Mouse (Mus musculus) limb, embryonic 14.5 days (tissue): ENCODE measurements at regions not wholly inside any gene's neighbourhood (a gene's known extent, or its start where the extent isn't known, plus 50 kb on each side); places are given as distances from the start of the nearest gene placed in this dataset.

Experiments
- ATAC-seq: fragments of 200-750 bp; cut with Nextera tagmentation; 2 replicates; pipeline ENCODE4 v1.8.0; 2017; ENCODE audit warnings: low read depth, moderate number of reproducible peaks, moderate TSS enrichment; ENCODE audit not compliant: low FRiP score
- DNase-seq: peaks from one replicate; pipeline ENCODE4 v3.0.0-alpha.2; 2015; ENCODE audit warnings: low spot score
- H3K27ac ChIP-seq: fragments of 300-500 bp; sonication (generic); replicated peaks from 2 replicates; pipeline ENCODE4 v1.5.1; 2014; ENCODE audit warnings: low read depth, mild to moderate bottlenecking, low read length, moderate library complexity, mixed read lengths
- H3K27me3 ChIP-seq: fragments of 300-500 bp; sonication (generic); 2 replicates; pipeline ENCODE4 v1.6.1; 2014; ENCODE audit warnings: low read length, mixed read lengths; ENCODE audit not compliant: control insufficient read depth, insufficient read depth
- H3K36me3 ChIP-seq: fragments of 300-500 bp; sonication (generic); 2 replicates; pipeline ENCODE4 v1.6.1; 2014; ENCODE audit warnings: mild to moderate bottlenecking, low read length, moderate library complexity, mixed read lengths; ENCODE audit not compliant: control insufficient read depth, insufficient read depth
- H3K4me1 ChIP-seq: fragments of 300-500 bp; sonication (generic); 2 replicates; pipeline ENCODE4 v1.6.1; 2014; ENCODE audit warnings: antibody characterized with exemption, low read length, mixed read lengths; ENCODE audit not compliant: control insufficient read depth, insufficient read depth
- H3K4me2 ChIP-seq: fragments of 300-500 bp; sonication (generic); replicated peaks from 2 replicates; pipeline ENCODE4 v1.6.1; 2014; ENCODE audit warnings: low read depth, mild to moderate bottlenecking, low read length, moderate library complexity; ENCODE audit not compliant: severe bottlenecking
- H3K4me3 ChIP-seq: fragments of 300-500 bp; sonication (generic); replicated peaks from 2 replicates; pipeline ENCODE4 v1.5.1; 2014; ENCODE audit warnings: low read length
- H3K9ac ChIP-seq: fragments of 300-500 bp; sonication (generic); 2 replicates; pipeline ENCODE4 v1.6.1; 2014; ENCODE audit warnings: mild to moderate bottlenecking, low read depth, low read length, moderate library complexity; ENCODE audit not compliant: severe bottlenecking
- H3K9me3 ChIP-seq: fragments of 300-500 bp; sonication (generic); 2 replicates; pipeline ENCODE4 v1.6.1; 2016; ENCODE audit warnings: low read length; ENCODE audit not compliant: control insufficient read depth
- POLR2A ChIP-seq: fragments of 200-500 bp; IDR thresholded peaks from 2 replicates; pipeline ENCODE4 v1.8.0; 2012; ENCODE audit warnings: inconsistent platforms, mild to moderate bottlenecking, moderate library complexity, borderline replicate concordance; ENCODE audit not compliant: insufficient read depth, insufficient read length; ENCODE audit errors: extremely low read depth
- WGBS: fragments of 180-500 bp; shearing (Covaris S2); extraction: QIAGEN DNeasy Blood & Tissue Kit; methylation state at CpG from one replicate; pipeline ENCODE4 v1.1.7; 2014; 5-methylcytosine and 5-hydroxymethylcytosine counted together

- no peak for TF ChIP-seq POLR2A
- ATAC-seq (no peak), DNase-seq (no peak)
- H3K27ac ChIP-seq = no peak overlapping the region
- H3K4me3 ChIP-seq = no peak overlapping the region
- no peaks in the 10 kb centered on the region for H3K4me1 ChIP-seq
- H3K36me3 ChIP-seq = no peaks in the 10 kb centered on the region
- no peaks in the 10 kb centered on the region for H3K9me3 ChIP-seq
- peaks cover 4% of the 10 kb centered on the region; the same call in 1 of the 2 replicates for H3K27me3 ChIP-seq
- H3K9ac ChIP-seq = no peak overlapping the region
- WGBS = 71% methylated on average over 3 of the region's 3 CpGs
- no peak overlapping the region for H3K4me2 ChIP-seq
Measured at GRCm38 (mm10) chr7:36066725-36067124, 263.9 kb upstream of the Zfp507 start.

GRCm38 (mm10) chr7:36061679-36062078 is 258.9 kb upstream of the Zfp507 start:
- no peaks in the 10 kb centered on the region for H3K36me3 ChIP-seq
- ATAC-seq = no peak
- no peaks in the 10 kb centered on the region for H3K27me3 ChIP-seq
- no peak overlapping the region for H3K4me2 ChIP-seq
- H3K9me3 ChIP-seq = no peaks in the 10 kb centered on the region
- 82% methylated on average over 4 of the region's 4 CpGs for WGBS
- TF ChIP-seq POLR2A = no peak
- no peaks in the 10 kb centered on the region for H3K4me1 ChIP-seq
- no peak overlapping the region for H3K4me3 ChIP-seq
- no peak for DNase-seq
- H3K27ac ChIP-seq = no peak overlapping the region
- no peak overlapping the region for H3K9ac ChIP-seq

- Histone ChIP-seq H3K36me3 (no peaks in the 10 kb centered on the region), H3K27me3 (no peaks in the 10 kb centered on the region), H3K9ac (no peak overlapping the region), H3K4me2 (no peak overlapping the region), H3K27ac (no peak overlapping the region), H3K4me1 (no peaks in the 10 kb centered on the region), H3K4me3 (no peak overlapping the region), H3K9me3 (no peaks in the 10 kb centered on the region)
- no peak for TF ChIP-seq POLR2A
- ATAC-seq (no peak), DNase-seq (no peak)
- 44% methylated on average over 4 of the region's 4 CpGs for WGBS
Measured at GRCm38 (mm10) chr7:36060426-36060825, 257.6 kb upstream of the Zfp507 start.

- no peak for DNase-seq
- no peaks in the 10 kb centered on the region for H3K4me1 ChIP-seq
- no peak overlapping the region for H3K4me3 ChIP-seq
- no peak overlapping the region for H3K27ac ChIP-seq
- no peaks in the 10 kb centered on the region for H3K9me3 ChIP-seq
- 84% methylated on average over 8 of the region's 8 CpGs for WGBS
- TF ChIP-seq POLR2A = no peak
- H3K36me3 ChIP-seq = no peaks in the 10 kb centered on the region
- ATAC-seq = no peak
- no peak overlapping the region for H3K4me2 ChIP-seq
- H3K9ac ChIP-seq = no peak overlapping the region
- no peaks in the 10 kb centered on the region for H3K27me3 ChIP-seq
Measured at GRCm38 (mm10) chr7:36046053-36046452, 243.2 kb upstream of the Zfp507 start.

GRCm38 (mm10) chr7:36031881-36032280 is 229.1 kb upstream of the Zfp507 start:
- H3K9ac ChIP-seq = no peak overlapping the region
- no peaks in the 10 kb centered on the region for H3K36me3 ChIP-seq
- H3K27me3 ChIP-seq = no peaks in the 10 kb centered on the region
- DNase-seq (no peak), ATAC-seq (no peak)
- TF ChIP-seq POLR2A = no peak
- H3K4me2 ChIP-seq = no peak overlapping the region
- WGBS = 94% methylated on average over 3 of the region's 3 CpGs
- H3K4me3 ChIP-seq = no peak overlapping the region
- H3K27ac ChIP-seq = no peak overlapping the region
- H3K9me3 ChIP-seq = no peaks in the 10 kb centered on the region
- H3K4me1 ChIP-seq = no peaks in the 10 kb centered on the region

GRCm38 (mm10) chr7:36023015-36023414 is 220.2 kb upstream of the Zfp507 start:
- WGBS = 69% methylated on average over 10 of the region's 10 CpGs
- H3K9ac ChIP-seq = no peak overlapping the region
- TF ChIP-seq POLR2A = no peak

More at GRCm38 (mm10) chr7:36023015-36023414, 220.2 kb upstream of the Zfp507 start:
- Histone ChIP-seq H3K9me3 (no peaks in the 10 kb centered on the region), H3K27ac (no peak overlapping the region), H3K36me3 (no peaks in the 10 kb centered on the region), H3K4me1 (no peaks in the 10 kb centered on the region), H3K4me3 (no peak overlapping the region), H3K27me3 (no peaks in the 10 kb centered on the region), H3K4me2 (no peak overlapping the region)
- no peak for ATAC-seq
- DNase-seq = no peak
